Mouse (Mus musculus) cerebellum, adult 2 months (tissue): ENCODE measurements around the gene Kdm8. TPM values are rescaled to one million over a fixed set of nuclear protein-coding genes. Genes with fewer than 3 reads are reported as not detected.
"Not testable (repeated sequence)": the region's sequence is repeated elsewhere in the genome, so short reads cannot be mapped to it uniquely, and the experiment has no call there.

Source experiments
- DNase-seq, 2 experiments: peaks; one replicate each; pipeline ENCODE4 v3.0.0; 2021
- H3K27ac ChIP-seq: fragments of 200-500 bp; 2 replicates; pipeline ENCODE4 v1.5.1; 2012; ENCODE audit warnings: low read length, control low read depth, inconsistent platforms; ENCODE audit not compliant: insufficient read depth
- H3K27me3 ChIP-seq: fragments of 200-500 bp; 2 replicates; pipeline ENCODE4 v1.6.1; 2012; ENCODE audit warnings: inconsistent platforms, mild to moderate bottlenecking, low read length, moderate library complexity; ENCODE audit not compliant: control insufficient read depth, insufficient read depth
- H3K4me1 ChIP-seq: fragments of 200-500 bp; 2 replicates; pipeline ENCODE4 v1.6.1; 2011; ENCODE audit warnings: low read length; ENCODE audit not compliant: control insufficient read depth, insufficient read depth
- H3K4me3 ChIP-seq: fragments of 200-500 bp; replicated peaks from 2 replicates; pipeline ENCODE3; 2011; ENCODE audit warnings: mild to moderate bottlenecking, low read depth, low read length, control low read depth; ENCODE audit not compliant: insufficient read depth
- CTCF ChIP-seq: fragments of 200-500 bp; IDR thresholded peaks from 2 replicates; pipeline ENCODE4 v1.5.1; 2011; ENCODE audit warnings: low read depth, mild to moderate bottlenecking, control low read depth, low read length, moderate library complexity, borderline replicate concordance; ENCODE audit not compliant: insufficient read depth
- POLR2A ChIP-seq: fragments of 200-500 bp; IDR thresholded peaks from 2 replicates; pipeline ENCODE4 v1.6.1; 2011; ENCODE audit warnings: low read length, control low read depth, borderline replicate concordance; ENCODE audit not compliant: insufficient read depth
- WGBS: fragments of 180-500 bp; shearing (Covaris S2); methylation state at CpG from one replicate; pipeline ENCODE4 v1.1.7; 2018; 5-methylcytosine and 5-hydroxymethylcytosine counted together
- polyA plus RNA-seq: library from polyadenylated mRNA; depleted of rRNA; stranded (reverse); fragments of >200 nt; gene quantifications from 2 replicates; pipeline ENCODE4 v1.2.3, GENCODE M21; 2012

Gene Kdm8
- polyA plus RNA-seq, 1 experiment = 9.2 TPM

DNA sequence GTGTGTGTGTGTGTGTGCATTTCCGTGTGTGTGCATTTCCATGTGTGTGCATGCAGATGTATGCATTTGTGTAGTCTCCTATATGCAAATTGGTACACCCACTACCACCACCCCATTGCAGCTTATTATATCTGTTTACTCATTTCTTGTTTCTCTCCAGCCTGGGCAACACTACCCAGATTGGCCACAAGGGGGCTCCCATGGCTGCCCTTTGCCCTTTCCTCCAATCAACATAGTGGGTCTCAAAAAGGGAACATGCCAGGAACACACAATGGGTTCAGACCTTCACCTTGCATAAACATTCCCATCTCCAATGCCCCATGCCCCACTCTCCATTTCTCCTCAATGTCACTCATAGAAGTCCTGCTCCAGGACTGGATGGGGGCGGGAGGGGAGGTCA lies 24.3 kb upstream of the Kdm8 start:
- Histone ChIP-seq H3K4me1 (no peaks in the 10 kb centered on the region), H3K27me3 (no peaks in the 10 kb centered on the region), H3K4me3 (no peak overlapping the region), H3K27ac (no peak overlapping the region)
- peak; percentile 15 to 24 for DNase-seq
- 64% methylated on average over 2 of the region's 2 CpGs for WGBS
- TF ChIP-seq POLR2A = no peak
- peak; percentile 29; the same call in 1 of the 2 replicates for TF ChIP-seq CTCF

DNA sequence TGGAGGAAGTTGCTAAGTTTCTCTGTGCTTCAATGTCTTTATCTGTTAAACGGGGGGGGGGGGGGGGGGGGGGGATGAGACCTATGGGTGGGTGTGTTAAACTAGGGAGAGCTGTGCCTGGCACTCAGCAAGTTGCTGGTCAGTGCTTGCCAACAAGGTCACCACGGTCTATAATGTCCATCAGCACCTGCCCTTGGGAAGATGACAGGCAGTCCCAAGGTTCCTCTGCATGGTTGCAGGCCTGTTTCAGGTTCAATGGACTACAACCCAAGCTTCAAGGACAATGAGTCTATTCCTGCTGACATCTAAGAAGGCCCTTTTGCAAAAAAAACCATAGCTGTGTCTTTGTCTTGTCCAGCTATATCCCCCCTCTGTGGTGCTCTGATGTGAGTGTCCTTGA lies 22.6 kb upstream of the Kdm8 start:
- DNase-seq = no peak
- 47% methylated on average over 2 of the region's 2 CpGs for WGBS
- Histone ChIP-seq H3K27me3 (no peaks in the 10 kb centered on the region), H3K27ac (no peak overlapping the region), H3K4me1 (peaks cover 4% of the 10 kb centered on the region), H3K4me3 (no peak overlapping the region)
- TF ChIP-seq POLR2A (no peak), CTCF (no peak)

DNA sequence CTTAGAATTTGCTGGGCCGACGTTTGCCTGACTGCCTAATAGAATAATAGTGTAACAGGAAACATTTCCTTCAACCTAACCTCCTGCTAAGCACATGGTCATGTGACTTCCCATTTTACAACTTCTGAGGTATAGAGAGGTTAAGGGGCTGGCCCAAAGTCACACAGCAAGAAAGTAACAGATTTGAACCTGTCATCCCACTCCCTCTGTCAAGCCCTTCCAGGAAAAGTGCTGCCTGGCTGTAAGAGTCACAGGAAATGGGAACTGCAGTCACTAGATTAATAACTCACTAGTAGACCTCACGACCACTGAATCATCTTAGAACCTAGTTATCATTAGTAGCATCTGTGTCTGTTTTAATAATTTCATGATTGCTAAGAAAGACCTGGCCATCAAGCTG lies 21.4 kb upstream of the Kdm8 start:
- Histone ChIP-seq H3K27me3 (no peaks in the 10 kb centered on the region), H3K4me1 (peaks cover 15% of the 10 kb centered on the region), H3K27ac (no peak overlapping the region), H3K4me3 (no peak overlapping the region)
- no peak for TF ChIP-seq POLR2A
- no peak for TF ChIP-seq CTCF
- WGBS = 77% methylated on average over 3 of the region's 3 CpGs
- no peak for DNase-seq

DNA sequence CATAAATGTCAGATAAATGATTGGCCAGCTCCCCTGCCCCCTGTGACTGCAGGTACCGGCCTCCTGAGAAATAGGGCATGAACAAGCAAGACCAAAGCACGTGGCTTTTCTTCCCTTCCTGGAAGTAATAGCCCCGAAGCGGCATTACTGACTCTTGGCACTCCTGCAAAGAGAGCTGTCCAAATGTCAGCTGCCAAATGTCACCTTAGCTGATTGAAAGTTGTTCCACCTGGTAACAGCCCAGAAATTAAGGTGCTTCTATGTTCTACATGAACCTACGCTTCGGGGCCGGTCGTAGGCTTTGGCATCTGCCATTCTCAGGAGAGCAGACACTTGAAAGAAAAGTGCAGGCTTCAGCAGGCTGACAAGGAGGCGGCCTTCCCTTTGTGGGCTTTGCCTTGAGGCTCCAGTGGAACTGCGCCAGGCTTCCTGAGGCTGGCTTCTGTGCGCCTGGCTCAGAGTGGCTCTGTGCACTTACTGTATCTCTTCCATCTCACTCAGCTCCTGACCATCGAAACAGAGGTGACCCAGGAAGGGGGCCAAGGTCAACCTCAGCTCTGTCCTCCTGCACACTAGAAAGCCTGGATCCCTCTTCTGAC lies 16.9 kb upstream of the Kdm8 start:
- Histone ChIP-seq H3K27me3 (no peaks in the 10 kb centered on the region), H3K27ac (0 out of 2 replicates have a peak overlapping the region, but pooled peaks have one; percentile 31), H3K4me1 (peaks cover 19% of the 10 kb centered on the region), H3K4me3 (no peak overlapping the region)
- WGBS = 10% methylated on average over 12 of the region's 12 CpGs
- peak; percentile 83 to 84 for DNase-seq
- no peak for TF ChIP-seq CTCF
- no peak for TF ChIP-seq POLR2A

DNA sequence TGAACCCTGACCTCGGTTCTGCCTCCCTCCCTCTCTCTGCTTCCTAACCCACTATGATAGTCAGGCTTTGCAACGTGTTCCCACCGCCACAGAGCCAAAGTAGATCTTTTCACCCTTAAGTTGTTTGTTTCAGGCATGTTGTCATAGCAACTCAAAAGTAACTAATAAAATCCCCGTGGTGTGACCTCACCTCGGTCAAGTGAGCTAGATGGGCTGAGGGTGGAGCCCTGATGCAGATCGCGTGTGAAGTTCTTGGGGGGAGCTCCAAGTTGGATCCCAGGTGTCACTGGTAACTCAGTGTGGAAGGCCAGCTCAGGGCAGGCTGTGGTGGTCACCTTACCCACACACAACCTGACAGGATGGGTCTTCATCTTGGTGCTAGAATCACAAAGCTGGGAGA lies 16.1 kb upstream of the Kdm8 start:
- peaks cover 19% of the 10 kb centered on the region for H3K4me1 ChIP-seq
- TF ChIP-seq CTCF (no peak), POLR2A (no peak)
- H3K27ac ChIP-seq = no peak overlapping the region
- 90% methylated on average over 7 of the region's 7 CpGs for WGBS
- H3K27me3 ChIP-seq = no peaks in the 10 kb centered on the region
- no peak for DNase-seq
- no peak overlapping the region for H3K4me3 ChIP-seq

DNA sequence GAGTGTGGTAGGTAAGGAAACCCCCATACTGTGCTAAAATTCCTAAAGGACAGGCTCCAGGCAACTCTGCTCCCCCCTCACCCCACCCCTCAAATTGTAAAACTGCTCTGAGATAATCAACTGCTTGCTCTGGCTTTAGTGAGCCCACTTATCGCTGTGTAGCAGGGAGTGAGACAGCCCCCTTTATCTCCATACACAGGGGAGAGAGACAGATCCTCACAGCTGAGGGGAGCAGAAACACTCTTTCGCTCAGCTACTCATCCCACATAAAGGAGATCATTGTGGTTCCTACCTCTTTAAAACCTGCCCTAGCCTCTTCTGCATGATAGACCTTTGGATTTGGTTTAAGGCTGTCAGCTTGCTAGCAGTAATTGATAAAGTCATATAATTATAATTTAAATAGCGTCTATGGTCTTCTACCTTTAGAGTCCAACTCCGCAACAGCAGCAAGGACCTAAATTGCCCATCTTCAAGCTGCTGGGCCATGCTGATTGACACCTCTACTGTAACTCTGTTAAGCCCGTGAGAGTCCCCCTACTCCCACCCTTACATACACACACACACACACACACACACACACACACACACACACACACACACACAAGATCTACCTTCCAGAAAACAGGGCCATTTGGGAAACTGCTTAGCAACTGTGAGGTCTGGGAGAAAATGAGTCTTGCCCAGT lies 15.5 kb upstream of the Kdm8 start:
- not testable (repeated sequence) for H3K27ac ChIP-seq, H3K4me3 ChIP-seq, H3K27me3 ChIP-seq, DNase-seq
- WGBS = 96% methylated on average over 5 of the region's 5 CpGs
- peaks cover 19% of the 10 kb centered on the region for H3K4me1 ChIP-seq

DNA sequence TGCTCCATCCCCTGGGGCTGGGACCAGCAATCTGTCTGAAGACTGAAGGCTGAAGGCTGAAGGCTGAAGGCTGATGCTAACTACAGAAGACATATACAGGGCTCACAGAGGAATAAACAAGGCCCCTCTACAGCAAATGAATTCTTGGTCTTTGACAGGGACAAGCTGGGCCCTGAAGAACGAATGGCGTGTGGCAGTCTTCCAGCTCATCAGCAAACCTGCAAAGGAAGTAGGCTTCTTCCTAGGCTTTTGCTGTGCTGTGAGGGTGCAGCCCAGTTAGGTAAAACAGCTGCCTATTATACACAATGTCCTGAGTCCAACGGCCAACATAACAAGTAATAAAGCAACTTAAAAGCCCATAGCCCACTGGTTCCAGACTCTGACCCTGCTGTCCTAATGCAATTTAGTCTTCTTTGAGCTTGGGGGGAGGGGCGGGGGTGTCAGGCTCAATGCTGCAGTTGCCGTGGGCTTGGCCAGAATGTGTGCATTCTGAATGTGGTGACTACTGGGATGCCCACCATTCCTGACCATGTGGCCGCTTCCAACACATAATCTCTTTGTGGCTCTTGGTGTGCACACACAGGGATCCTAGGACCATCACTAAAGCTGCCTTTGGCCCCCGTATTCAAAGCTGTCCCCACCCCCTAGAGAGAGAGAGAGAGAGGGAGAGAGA lies 14.2 kb upstream of the Kdm8 start:
- no peak for DNase-seq
- Histone ChIP-seq H3K4me1 (peaks cover 19% of the 10 kb centered on the region), H3K4me3 (no peak overlapping the region), H3K27me3 (no peaks in the 10 kb centered on the region), H3K27ac (no peak overlapping the region)
- TF ChIP-seq POLR2A (no peak), CTCF (no peak)
- WGBS = 71% methylated on average over 7 of the region's 7 CpGs

DNA sequence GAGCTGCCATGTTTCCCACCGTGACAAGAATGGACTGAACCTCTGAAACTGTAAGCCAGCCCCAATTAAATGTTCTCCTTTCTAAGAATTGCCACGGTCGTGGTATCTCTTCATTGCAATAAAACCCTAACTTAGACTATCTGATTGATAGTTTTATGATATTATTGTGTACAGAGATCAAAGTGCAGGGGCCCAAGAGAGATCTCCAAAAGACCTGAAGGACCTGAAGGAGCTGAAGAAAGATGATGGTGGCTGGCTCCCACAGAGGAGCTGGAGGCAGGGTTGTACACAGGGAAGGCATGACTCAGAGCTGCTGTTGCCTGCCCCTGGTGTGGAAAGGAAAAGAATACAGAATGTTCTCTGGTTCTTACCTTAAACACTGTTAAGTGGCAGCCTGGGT lies 10.6 kb upstream of the Kdm8 start:
- H3K27ac ChIP-seq = no peak overlapping the region
- no peak overlapping the region for H3K4me3 ChIP-seq
- WGBS = 93% methylated on average over 3 of the region's 3 CpGs
- H3K4me1 ChIP-seq = no peaks in the 10 kb centered on the region
- no peaks in the 10 kb centered on the region for H3K27me3 ChIP-seq
- TF ChIP-seq CTCF (no peak), POLR2A (no peak)
- DNase-seq = no peak
